Mouse (Mus musculus) spleen, postnatal 10 days (tissue): ENCODE measurements around the gene Ikzf4.

ENCODE experiments used
- DNase-seq, 2 experiments: peaks; one replicate each; pipeline ENCODE4 v3.0.0; 2021 to 2022; ENCODE audit warnings: low spot score in 2 of 2

The Ikzf4 gene

GRCm38 (mm10) chr10:128645111-128646011 lies at the start of gene Ikzf4:
Ikzf4 (minus strand) TSS chr10:128645991.
- no peak for DNase-seq

GRCm38 (mm10) chr10:128695411-128695991 lies 49.7 kb upstream of the Ikzf4 start:
- DNase-seq = no peak

- peak in 1 of 2 experiments; percentile 41 for DNase-seq
These were observed 28.7 kb upstream of the Ikzf4 start for GRCm38 (mm10) chr10:128674469-128675008.

DNA sequence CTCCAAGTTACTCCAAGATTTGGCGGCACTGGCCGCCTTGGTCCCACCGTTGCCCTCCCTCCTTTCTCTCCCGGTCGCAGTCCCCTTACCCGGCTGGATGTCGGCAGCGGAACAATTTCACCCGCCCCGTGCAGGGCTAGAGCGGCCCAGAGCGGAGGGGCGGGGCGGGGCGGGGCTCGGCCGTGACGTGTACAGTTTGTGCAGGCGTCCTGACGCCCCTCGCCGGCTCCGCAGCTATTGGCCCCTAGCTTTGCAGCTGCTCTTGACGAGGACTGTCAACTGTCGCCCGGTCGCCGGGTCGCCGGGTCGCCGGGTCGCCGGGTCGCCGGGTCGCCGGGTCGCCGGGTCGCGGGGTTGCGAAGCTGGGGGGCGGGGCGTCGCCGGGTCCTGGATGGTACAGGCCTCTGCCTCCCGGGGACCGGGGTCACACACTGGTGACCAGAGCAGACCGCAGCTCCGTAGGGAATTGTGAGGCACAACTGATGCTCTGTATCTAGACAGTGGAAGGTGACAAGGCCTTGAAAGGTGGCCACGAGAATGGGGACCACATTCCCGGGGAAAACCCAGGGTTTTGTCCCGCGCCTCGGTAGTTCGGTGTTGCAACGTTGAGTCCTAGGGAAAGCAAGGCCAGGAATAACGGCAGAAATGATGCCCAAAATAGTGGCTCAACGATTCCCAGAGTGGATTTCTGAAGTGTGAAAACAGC lies 28.1 kb upstream of the Ikzf4 start, which contains the start of gene Suox:
Gene Suox (minus strand): TSS at position 311 of the 706 bp plus-strand sequence.
- peak; percentile 82 to 85 for DNase-seq

DNA sequence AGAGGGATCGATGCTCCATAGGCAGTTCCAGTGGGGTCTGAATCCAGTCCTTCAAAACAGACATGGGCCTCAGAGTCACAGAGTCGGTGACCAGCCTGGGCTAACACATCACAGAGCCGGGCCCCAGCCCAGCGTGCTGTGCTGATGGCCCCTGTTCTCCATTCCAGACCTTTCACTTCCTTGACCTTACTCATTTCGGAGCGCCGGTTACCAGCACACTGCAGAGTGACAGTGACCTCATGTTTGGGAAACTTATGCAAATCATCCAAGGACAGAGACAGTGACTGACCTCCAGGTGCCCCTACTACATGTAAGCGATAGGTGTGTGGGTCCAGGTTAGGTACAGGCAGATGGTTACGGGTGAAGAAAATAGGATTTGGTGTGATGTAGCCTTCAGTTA lies 25.4 kb upstream of the Ikzf4 start:
- DNase-seq = no peak

GRCm38 (mm10) chr10:128668790-128669672 lies 23.2 kb upstream of the Ikzf4 start:
- DNase-seq = peak; percentile 64 to 76

- DNase-seq = no peak
These were observed 20.0 kb upstream of the Ikzf4 start for GRCm38 (mm10) chr10:128665806-128666205.

GRCm38 (mm10) chr10:128665307-128665706 lies 19.5 kb upstream of the Ikzf4 start:
- DNase-seq = no peak

GRCm38 (mm10) chr10:128664808-128665207 lies 19.0 kb upstream of the Ikzf4 start:
- DNase-seq = peak in 1 of 2 experiments; percentile 30

DNA sequence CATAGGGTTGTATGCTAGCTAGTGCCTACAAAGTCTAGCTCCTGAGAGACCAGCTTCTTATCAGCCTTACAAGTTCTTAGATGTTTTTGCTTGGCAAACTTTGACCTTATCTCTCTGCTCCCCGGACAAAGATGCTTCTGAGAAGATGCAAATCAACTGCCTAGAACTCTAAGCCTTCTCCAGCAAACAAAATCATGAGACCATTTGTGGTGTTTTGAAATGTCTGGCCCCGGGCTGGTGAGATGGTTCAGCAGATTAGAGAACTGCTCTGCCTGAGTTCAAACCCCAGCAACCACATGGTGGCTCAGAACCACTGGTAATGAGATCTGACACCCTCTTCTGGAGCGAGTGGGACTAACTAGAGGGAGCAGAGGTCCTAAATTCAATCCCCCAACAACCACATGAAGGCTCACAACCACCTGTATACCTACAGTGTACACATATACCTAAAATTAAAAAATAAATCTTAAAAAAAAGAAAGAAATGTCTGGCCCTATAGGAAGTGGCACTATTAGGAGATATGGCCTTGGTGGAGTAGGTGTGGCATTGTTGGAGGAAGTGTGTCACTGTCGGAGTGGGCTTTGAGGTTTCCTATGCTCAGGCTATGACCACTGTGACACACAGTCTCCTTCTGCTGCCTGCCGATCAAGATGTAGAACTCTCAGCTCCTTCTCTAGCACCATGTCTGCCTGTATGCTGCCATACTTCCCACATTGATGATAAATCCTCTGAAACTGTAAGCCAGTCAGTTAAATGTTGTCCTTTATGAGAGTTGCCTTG lies 17.8 kb upstream of the Ikzf4 start:
- DNase-seq = no peak

DNA sequence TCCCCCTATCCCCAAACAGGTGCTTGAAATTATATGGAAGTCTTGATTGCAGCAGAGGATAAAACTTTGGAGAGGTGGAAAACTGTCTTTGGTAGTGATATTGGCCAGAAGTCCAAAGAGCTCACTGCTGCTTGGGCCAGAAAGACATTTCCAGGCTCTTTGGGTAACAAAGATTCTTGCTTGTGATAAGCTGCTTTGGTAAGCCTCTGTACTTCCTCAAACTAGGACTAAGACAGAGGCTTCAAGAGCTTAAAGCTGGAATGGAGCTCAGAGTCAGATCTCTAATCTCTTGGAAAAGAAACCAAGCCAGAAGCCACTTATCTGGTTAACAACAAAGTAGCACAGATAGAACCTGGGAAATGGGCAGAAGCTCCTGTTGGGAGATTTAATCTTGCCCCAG lies 16.7 kb upstream of the Ikzf4 start:
- no peak for DNase-seq

DNA sequence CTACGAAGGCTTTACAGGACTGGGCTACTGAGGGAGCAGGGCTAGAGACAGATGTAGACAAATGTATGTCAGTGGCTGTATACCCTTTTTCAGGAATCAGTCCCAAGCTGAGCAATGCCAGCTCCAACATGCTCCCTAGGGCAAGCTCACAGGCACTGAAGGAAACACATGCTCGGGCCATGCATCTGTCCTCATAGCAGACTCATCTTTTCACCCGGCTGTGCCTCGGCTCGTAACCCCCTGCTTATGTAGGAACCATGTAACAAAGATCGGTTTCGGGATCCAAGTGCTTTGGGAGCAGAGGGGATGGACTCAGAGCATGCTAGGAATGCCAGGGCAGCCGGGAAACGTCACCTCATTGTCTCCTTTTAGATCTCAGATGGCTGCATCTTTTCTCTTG lies 13.7 kb upstream of the Ikzf4 start:
- DNase-seq = no peak

DNA sequence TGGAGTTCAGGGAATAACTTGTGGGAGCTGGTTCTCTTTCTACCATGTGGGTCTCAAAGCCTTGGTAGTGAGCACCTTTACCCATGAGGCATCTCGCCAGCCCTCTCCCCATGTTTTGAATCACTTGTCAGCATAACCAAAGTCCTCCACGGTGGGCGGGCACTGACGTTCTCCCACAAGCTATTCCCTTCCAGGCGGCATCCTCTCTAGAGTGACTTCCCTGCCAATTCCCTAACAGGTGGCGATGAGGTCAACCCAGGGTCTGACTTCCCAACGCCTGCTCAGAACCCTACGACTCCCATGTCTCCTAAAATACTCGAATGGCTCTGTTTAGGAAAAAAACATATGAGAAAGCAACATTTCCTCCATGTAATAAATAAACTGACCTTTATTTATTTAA lies 12.1 kb upstream of the Ikzf4 start:
- DNase-seq = no peak

- DNase-seq = no peak
These were observed 10.9 kb upstream of the Ikzf4 start for GRCm38 (mm10) chr10:128656731-128657130.

DNA sequence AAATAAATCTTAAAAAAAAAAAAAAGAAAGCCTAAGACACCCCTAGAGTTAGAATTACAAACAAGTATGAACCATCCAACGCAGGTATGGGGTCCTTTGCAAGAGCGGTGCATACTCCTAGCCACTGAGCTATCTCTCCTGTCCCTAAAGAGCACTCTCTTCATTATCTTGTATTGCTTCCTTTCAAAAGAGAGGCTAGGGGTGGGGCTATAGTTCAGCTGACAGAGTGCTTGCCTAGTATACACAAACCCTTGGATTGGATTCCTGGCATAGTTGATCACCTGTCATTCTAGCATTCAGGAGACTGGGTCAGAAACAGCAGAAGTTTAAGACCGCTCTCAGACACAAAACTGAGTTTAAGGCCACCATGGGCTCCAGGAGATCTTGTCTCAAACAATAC lies 9.5 kb upstream of the Ikzf4 start:
- no peak for DNase-seq

- no peak for DNase-seq
These were observed 8.1 kb upstream of the Ikzf4 start for GRCm38 (mm10) chr10:128653866-128654265.

- DNase-seq = no peak
These were observed 623 bp upstream of the Ikzf4 start for GRCm38 (mm10) chr10:128646139-128647089.

DNA sequence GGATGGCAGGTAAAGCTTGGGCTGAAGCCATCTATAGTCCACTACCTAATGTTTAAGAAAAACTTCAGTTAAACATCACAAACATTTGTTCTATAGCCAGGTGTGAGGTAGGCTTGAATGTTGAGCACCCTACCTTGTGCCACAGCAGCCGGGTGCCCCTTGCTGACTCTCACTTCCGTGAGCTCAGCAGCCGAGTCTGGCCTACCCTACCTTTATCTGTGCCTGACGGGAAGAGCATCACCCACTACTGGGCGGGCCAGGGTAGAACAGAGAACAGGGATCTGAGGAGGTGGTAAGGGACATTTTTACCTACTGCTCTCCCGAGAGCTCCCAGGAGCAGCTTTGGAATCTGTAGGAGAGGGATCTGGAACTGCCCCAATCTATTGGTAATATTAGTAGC lies 3.0 kb downstream of the Ikzf4 start:
- DNase-seq = no peak

GRCm38 (mm10) chr10:128641871-128642270 lies 3.9 kb downstream of the Ikzf4 start:
- DNase-seq = no peak
